Mouse (Mus musculus): ENCODE measurements at regions not wholly inside any gene's neighbourhood (a gene's known extent, or its start where the extent isn't known, plus 50 kb on each side); places are given as distances from the start of the nearest gene placed in this dataset.

DNA sequence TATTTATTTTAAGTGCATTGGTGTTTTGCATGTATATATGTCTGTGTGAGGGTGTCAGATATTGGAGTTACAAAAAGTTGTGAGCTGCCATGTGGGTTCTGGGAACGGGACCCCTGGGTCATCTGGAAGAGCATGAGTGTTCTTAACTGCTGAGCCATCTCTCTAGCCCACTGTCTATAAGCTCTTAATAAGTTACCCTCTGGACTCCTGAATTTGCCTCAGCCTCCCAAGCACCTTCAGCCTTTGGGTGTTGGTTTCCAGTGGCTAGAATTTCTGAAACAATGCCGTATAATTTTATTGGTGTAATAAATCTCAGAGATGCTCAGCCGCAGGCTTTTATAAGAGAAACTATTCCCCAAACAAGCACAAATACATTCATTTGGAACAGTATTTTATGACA is 75.0 kb downstream of the Nat3 start:
- DNase-seq (ENCODE audit: low read depth, low spot score), result no peak

DNA sequence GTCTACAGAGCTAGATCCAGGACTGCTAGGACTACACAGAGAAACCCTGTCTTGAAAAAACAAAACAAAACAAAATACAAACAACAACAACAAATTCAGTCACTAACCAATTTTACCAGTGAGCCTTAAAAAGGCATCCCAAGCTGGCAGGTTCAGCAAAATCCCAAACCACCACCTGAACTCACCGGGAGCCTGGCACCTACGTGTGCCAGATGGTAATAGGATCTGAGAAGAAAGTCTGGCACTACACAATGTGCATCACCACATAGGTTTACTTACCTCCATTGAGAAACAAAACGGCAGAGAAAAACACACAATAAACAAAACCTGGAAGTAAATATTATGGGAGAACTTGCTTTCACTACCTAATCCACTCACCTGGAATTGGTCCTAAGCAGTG is 98.6 kb downstream of the Nat3 start:
- peak; percentile 92 for DNase-seq (ENCODE audit: low read depth, low spot score)

DNA sequence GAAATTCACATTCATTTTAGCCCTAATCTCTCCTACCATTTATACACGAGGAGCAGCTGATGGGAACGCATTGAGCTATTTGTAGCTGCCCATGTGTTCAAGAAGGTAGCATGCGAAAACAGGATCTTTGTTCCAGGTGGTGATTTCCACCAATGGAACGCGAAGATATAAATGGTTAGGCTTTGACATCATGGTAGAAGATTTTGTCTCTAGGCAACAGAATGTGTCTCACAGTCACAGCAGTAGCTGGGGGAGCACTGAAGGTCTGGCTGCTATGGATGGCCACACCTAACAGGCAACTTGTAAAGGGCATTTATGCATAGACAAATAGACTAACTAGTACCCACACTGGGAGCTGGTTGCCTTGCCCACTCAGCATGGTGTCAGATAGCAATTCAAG is 108.0 kb downstream of the Nat3 start:
- peak; percentile 88 for DNase-seq (ENCODE audit: low read depth, low spot score)

DNA sequence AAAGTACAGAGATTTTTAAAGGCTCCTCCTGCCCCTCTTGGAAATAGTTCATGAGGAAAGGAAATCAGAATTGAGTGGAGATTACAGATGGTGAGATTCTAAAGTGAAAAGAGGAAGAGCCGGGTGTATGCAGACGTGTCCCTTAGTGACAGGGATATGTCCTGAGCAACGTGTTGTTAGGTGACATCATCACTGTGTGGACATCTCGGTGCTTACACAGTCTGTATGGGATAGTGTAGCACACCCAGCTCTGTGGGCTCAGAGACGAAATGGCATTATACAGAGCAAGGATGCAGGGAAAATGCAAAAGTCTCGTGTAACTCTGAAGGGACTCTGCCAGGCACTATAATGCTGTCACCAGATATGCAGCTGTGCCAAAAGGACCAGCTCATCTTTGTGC is 108.6 kb downstream of the Nat3 start:
- peak; percentile 15 for DNase-seq (ENCODE audit: low read depth, low spot score)
